Mouse (Mus musculus) embryo, embryonic 9.5 days (tissue): ENCODE results near the gene Ush2a.

Experiments
- DNase-seq: peaks from one replicate; pipeline ENCODE4 v3.0.0-alpha.2; 2017; ENCODE audit errors: extremely low spot score

Gene Ush2a

DNA sequence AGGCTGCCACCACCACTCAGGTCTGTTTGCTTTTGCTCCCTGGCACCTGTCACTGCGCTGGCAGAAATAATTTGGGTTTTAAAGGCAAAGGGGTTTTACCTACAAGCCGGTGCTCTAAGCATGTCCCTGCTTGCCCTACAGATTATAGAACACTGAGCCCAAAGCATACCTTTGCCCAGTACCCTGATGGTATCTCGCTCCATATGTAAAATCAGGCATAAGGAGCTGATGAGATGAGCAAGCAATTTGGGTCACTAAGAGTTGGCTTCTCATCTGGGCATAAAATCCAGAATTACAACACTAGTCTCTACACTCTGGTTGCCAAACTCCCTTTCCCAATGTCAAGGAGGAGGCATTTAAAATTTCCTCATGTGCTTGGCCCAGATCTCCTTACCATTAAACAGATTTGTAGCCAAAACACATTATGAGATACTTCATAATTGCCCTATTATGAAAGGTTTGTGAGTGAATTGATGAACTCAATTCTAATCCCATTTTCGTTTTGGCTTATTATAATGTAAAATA is 616.8 kb downstream of the Ush2a start:
- no peak for DNase-seq

DNA sequence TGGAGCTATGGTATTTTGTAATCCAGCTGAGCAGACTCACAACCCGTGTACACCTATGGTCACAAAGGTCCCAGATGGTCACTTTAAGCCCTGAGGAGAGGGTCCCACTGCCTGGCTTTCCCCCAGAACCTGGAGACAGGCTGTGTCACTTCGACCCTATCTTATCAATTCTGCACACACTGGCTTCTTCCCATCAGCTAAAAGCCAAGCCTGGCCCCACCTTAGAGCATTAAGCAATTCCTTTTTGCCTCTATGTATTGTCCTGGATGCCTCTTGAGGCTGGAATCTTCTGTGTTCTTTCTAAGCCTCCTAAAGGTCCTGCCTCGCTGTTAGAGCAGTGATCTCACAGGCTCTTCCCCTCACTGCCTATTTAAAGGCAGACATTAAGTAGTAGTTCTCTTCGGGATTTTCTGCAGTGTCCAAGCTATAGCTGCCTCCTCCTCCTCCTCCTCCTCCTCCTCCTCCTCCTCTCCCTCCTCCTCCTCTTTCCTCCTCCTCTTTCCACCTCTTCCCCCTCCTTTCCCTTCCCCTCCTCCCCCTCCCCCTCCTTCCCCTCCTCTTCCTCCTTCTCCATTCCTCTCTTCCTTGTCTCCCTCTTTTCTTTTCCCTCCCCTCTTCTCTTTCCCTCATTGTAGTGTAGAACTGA is 635.2 kb downstream of the Ush2a start:
- no peak for DNase-seq

DNA sequence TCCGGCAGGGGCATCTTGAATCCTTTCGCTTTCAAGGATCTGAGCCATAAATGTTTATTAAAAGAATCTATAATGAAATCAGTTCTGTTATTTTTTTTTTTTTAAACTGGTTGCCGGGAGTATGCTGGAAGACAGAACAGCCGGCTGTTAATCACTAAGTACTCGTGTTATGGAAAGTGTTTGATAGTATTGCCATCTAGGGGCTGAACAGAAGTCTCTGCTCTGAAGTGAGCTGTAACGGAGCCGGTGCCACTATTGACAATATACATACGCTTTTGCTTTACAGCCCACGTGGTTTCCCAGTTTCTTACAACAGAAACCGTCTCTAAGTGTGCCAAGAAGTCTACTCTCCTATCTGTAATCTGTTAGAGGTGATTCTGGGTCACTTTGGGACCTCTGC is 642.3 kb downstream of the Ush2a start:
- no peak for DNase-seq

DNA sequence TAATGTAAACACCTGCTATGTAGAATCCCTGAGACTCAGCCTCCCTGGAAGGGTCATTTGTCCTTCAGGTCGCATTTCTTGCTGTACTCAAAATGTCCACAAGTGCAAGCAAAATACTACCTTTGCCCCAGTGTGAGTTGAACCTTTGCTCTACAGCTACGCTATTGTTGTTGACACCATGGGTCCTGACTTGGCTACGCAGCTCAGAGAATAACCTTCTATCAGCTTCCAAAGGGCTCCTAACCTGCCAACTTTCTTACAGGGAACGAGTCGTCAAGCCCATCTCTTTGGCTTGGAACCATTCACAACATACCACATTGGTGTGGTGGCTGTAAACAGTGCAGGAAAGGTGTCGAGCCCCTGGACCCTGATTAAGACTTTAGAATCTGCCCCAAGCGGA is 644.4 kb downstream of the Ush2a start:
- no peak for DNase-seq

DNA sequence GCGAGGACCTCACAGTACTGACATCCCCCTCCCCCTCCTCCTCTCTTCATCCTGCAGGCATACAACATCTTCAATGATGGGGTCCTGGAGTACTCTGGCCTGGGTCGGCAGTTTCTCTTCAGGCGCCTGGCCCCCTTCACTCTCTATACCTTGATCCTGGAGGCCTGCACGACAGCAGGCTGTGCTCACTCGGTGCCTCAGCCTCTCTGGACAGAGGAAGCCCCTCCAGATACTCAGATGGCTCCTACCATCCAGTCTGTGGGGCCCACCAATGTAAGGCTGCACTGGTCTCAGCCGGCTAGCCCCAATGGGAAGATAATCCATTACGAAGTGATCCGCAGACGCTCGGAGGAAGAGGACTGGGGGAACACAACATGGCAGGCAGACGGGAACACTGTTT is 648.8 kb downstream of the Ush2a start:
- DNase-seq = no peak

DNA sequence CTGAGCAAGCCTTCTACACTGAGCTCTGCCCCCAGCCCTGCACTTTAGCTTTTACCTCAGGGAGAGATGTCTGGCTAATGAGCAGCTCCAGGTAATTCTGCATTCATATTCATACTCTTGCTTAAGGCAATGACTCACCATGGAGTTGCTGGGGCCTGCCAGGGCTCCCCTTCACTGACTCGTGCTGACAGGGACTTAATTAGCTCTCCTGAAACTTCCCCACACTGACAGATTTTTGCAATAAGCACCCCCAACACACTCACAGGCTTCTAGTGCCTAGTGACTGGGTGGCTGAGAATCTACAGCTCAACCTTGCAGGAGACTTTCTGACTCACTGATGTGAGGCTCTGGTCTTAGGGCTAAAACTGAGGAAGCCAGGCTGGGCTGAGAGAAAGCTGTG is 658.1 kb downstream of the Ush2a start:
- DNase-seq = no peak

DNA sequence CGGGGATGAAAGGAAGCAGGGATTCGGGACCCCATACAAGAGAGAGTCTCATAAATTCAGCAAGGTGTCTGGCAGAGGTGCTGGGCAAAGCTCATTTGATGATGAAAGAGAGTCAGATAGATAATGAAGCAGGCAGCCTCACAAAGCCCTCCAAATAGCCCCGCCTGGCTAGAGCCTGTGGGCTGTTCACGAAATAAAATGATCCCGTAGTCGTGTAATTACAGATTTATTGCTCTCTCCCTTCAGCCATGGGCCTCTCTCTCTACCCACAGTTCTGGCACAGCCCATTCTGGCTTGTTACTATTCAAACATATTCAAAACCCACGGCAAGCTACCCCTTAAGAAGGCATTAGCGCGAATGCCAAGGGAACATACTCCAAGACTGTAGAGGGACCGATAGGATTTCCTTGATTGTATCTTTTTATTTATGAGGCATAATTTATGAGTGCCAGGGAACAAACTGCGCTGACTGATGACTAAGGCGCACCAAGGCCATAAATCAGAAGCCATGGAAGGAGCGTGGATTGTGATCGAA is 675.5 kb downstream of the Ush2a start:
- no peak for DNase-seq

DNA sequence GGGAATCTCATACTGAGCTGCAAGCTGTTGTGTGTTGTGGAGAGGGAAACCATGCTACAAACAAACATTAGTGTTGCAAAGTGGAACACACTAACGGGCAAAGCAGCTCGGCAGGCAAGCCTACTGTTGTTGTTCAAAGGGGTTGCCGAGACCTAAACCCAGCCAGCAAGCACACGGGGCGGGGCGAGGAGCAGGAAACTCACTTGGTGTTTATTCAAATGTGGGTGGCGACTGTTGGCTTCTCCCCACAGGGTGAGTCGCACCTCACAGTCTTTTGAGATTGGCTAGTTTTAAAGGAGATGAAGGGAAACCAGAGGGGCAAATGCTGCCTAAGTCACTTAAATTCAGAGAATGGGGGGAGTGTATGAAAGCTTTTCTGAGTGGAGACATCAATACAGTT is 683.5 kb downstream of the Ush2a start:
- DNase-seq = no peak

DNA sequence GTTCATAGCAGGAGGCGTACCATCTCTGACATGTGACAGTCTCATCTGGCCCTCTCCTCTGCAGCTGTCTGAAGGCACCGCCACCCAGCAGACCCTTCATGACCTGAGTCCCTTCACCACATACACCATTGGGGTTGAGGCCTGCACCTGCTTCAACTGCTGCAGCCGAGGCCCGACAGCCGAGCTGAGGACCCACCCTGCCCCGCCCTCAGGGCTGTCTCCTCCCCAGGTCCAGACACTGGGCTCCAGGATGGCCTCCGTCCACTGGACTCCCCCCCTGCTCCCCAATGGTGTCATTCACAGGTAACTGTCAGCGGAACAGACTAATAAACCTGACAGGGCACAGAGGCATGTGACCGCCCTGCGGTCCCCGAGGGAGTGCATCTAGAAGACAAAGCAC is 685.0 kb downstream of the Ush2a start:
- no peak for DNase-seq

DNA sequence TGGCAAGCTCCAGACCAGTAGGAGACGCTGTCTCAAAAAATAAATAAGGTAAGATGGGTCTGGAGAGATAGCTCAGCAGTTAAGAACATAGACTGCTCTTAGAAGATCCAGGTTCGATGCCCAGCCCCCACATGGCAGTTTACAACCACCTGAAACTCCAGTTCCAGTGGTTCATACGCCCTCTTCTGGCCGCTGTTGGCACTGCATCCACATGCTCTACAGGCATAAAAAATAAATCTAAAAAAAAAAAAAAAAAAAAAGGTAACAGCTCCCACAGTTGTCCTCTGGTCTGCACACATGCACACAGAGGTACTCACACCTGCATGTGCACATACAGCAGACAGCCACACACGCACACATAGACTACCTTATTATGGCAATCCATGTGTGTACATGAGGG is 686.0 kb downstream of the Ush2a start:
- peak; percentile 14 for DNase-seq

DNA sequence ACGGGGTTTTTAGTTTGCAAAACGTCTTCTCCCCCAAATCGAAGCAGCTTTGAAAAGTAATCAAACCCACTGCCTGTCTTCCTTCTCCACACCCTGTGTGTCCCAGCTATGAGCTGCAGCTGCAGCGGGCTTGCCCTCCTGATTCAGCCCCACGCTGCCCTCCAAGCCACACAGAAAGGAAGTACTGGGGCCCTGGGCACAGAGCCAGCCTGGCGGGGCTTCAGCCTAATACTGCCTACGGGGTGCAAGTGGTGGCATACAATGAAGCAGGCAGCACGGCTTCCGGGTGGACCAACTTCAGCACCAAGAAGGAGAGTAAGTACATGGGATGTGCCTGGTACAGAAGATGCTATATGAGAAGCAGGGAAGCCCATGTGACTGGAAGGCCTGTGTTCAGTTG is 686.5 kb downstream of the Ush2a start:
- DNase-seq = no peak

DNA sequence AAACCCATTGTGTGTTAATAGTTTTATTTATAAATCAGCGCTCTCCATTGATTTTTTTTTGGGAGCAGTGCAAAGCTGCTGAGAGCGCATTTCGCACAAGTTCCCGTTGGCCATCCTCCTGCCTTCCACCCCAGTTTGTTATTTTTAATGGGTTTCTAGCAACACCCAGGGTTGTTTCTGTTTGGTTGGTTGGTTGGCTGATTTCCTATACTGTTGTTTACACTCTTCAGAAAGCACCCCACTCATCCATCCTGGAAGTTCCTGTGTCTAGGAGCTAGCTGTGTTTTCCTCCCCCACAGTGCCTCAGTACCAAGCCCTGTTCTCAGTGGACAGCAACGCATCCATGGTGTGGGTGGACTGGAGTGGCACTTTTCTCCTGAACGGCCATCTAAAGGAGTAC is 689.3 kb downstream of the Ush2a start:
- DNase-seq = no peak

DNA sequence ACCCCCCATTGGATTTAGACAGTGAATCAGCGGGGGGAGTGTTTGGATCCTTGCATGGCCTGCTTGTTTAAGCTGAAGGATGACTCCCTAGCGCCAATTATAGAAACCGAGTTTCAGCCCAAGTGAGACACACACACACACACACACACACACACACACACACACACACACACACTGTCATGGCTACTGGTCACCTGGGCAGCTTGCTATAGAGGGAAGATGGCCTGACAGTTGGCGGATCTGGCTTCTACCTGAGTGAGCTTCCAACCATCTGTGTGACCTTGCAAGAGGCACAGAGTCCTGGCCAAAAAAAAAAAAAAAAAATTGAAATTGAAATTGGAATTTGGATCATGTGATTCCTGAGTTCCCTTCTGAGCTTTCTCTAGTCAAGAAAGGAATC is 690.7 kb downstream of the Ush2a start:
- no peak for DNase-seq

DNA sequence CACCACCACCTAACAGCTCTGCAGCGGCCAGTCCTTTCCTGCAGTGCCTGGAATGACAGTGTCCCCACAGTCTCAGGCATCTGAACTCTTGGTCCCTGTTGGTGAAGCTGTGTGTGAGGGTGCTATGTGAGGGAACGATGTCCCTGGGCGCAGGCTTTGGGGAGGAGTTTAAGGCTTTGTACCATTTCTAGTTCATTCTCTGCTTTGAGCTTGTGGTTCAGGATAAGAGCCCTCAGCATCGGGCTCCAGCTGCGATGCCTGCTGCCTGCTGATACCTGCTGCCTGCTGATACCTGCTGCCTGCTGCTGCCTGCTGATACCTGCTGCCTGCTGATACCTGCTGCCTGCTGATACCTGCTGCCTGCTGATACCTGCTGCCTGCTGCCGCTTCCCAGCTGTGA is 711.3 kb downstream of the Ush2a start:
- no peak for DNase-seq

DNA sequence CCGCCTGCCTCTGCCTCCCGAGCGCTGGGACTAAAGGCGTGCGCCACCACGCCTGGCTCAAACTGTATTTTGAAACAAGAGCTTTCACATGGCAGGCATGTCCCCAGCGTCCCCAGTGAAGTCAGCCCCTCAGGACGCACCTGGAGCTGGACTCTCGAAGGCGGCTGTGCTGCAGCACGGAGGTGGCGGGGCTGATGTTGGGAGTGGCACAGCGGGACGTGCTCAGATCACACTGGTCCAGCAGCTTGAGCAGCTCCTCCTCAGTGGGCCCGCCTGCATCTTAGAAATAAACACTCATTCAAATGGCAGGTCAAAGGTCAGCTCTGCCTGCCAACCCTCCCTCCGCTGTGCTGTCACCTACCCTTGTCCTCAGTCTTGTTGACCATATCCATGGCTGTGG is 712.1 kb downstream of the Ush2a start:
- no peak for DNase-seq

DNA sequence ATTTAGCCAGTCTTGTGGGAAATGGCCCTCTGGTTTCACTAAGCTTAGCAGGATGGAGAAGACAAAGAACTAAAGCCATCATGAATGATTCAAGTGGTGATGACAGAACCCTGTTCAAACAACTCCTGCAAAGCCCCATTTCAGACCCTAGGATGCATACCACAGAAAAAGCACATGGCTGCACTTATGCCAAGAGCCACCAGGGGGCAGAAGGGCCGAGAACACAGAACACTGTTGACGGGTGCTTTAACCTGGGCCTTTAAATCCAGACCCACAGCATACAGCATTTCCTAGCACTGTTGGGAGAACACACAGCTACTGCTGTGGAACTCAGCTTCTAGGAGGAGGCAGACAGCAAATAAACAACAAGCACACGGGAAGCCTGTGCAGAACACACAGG is 718.2 kb downstream of the Ush2a start:
- peak; percentile 70 for DNase-seq

DNA sequence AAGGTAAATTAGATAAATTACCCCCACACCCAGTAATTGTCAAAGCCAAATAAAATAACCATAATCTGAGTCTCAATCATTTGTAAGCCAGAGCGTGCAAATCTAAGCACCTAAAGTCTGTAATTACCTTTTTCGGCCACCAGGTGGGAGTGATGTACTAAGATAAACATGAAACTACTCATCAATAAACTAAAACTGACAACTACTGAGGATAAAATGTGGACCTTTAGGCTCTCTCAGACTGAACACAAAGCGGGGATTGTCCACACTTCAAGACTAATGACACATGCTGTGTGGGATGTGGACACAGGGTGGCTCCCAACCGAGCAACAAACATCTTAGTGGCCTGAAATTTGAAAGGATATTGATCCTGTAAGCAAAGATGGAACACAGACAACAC is 731.4 kb downstream of the Ush2a start:
- DNase-seq = peak; percentile 54

DNA sequence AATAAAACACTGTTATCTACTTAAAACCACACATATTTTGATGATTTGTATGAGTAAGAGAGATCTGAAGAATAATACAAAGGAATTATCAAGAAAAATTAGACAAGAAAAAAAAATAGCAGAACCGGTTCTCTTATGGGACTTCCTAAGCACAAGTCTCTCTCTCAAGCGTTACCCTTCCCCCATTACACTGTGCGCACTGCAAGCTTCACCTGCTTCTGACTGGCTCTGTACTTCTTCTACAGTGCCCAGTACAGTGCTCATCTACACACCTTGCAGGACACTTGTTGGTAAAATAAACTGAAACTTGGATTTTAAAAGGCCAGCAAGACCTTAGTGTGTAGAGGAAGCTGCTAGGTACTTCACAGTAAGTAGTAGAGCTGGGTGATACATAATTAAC is 736.1 kb downstream of the Ush2a start:
- no peak for DNase-seq

DNA sequence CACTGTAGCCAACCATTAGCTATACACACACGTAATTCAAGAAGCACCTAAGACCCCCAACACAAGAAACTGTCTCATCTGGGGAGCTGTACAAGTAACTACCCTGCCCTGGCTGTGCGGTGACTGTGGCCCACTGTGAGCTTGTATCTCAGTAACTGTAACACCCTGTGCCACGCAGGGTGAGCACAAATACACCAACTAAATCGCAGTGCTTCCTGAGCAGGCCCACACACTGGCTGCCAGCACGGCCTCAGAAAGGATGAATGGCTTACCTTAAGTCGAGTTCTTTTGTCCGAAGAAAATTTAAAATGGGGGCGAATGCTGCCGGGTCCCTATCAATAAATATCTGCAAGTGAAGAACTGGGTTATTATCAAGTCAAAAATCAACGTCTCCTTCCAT is 738.2 kb downstream of the Ush2a start:
- DNase-seq = no peak

DNA sequence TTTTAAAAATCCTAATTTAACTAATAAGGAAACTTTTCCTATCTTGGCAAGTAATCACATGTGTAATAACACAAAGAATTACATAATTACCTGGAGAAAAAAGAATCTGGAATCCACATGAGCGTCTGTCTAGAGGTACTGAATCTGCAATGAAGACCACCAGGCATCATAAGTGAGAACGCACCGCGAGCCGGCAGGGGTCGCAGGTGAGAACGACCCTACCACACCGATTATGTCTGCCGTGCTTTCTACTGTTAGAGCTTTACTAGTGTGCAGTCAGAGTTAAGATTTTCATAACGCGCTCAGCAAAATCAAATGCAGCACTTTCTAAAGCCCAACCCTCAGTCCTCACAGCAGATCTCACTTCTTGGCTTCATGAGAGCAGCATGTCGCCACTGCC is 740.0 kb downstream of the Ush2a start:
- no peak for DNase-seq

DNA sequence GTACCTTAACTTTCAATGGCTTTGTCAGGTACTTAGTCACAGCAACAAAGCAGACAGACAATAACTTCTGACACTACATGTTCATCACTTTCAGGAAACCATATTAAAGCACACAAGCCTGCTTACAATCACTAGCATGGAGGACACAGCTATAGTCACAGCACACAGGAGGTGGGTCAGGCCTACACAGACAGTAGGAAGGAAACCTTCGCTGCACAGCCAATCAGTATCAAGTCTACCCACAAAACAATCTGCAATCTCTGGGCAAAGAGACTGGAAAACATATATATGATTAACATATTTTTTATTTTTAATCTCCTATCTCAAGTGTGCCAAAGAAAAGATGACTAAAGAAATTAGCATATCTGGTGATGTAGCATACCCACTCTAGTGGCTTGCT is 743.0 kb downstream of the Ush2a start:
- no peak for DNase-seq

DNA sequence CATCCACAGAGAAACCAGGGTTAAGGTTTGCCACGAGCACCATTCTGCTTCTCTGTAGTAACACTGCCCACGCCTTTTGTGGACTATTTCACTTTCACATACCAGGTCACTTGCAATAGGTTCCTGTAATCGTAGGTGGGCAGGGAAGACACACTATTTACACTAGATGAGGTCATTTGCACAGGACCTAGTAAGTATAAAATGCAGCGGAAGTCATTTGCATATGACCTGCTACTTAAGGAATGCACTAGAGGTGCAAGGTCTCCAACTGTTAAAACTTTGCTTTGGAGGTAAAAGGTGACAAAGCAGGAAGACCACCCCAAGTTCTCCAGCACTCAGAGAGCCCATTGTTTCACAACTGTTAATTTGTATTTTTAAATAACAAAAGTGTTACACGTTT is 744.4 kb downstream of the Ush2a start:
- no peak for DNase-seq

DNA sequence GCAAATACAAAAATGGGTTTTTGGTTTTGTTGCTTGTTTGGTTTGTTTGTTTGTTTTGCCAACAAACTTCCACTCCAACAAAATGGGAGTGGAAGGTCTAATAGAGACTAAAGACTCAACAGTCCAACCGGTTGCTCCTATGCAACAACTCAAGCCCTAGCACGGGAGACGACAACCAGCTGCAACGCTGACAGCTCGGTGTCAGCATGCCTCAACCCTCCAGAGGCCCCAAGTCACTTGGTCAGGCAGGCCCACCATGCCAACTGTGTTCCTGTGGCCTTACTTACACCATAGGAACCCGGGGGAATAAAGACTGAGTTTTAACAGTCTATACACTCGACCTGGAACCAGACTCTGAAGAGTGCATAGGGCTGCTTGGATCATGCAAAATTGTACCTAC is 745.0 kb downstream of the Ush2a start:
- DNase-seq = no peak
